Mouse (Mus musculus) erythroblast, adult 5-6 weeks (primary cell): Measurements from ENCODE around the gene Sec14l4. TPM values are rescaled to one million over a fixed set of nuclear protein-coding genes. Genes with fewer than 3 reads are reported as not detected.

Experiments
- total RNA-seq, 2 experiments: library from RNA; stranded (forward) in 1 of 2; stranded (reverse) in 1 of 2; fragments of 150-400 nt in 1 of 2; fragments of 200-764, 138-1000 nt in 1 of 2; gene quantifications; 2 replicates each; pipeline versions ENCODE4 v1.2.3 to v1.2.4; 2015 to 2017; ENCODE audit warnings: low replicate concordance in 2 of 2

The Sec14l4 gene
- total RNA-seq, 2 experiments from 2014 or later = not detected

Other genes with a start within 250 kb of the Sec14l4 start
- gene Osbp2, start 167.6 kb upstream of the Sec14l4 start, total RNA-seq (2015; ENCODE audit: low replicate concordance) = not detected in 2 replicates
- not detected in 2 replicates for gene Osbp2, start 167.6 kb upstream of the Sec14l4 start, total RNA-seq (2017; ENCODE audit: low replicate concordance)
- gene 4921536K21Rik, start 136.4 kb upstream of the Sec14l4 start, total RNA-seq (2015; ENCODE audit: low replicate concordance) = not detected in 2 replicates
- not detected in 2 replicates for gene 4921536K21Rik, start 136.4 kb upstream of the Sec14l4 start, total RNA-seq (2017; ENCODE audit: low replicate concordance)
- gene Dusp18, start 136.2 kb upstream of the Sec14l4 start, total RNA-seq (2015; ENCODE audit: low replicate concordance) = not detected in 2 replicates
- gene Dusp18, start 136.2 kb upstream of the Sec14l4 start, total RNA-seq (2017; ENCODE audit: low replicate concordance) = 0.09 TPM in 1 of 2 replicates, not detected in the other
- 0.38 and 0.63 TPM in 2 replicates for gene Slc35e4, start 116.8 kb upstream of the Sec14l4 start, total RNA-seq (2015; ENCODE audit: low replicate concordance)
- gene Slc35e4, start 116.8 kb upstream of the Sec14l4 start, total RNA-seq (2017; ENCODE audit: low replicate concordance) = not detected in 2 replicates
- 33.4 and 50.3 TPM in 2 replicates for gene Tcn2, start 99.3 kb upstream of the Sec14l4 start, total RNA-seq (2015; ENCODE audit: low replicate concordance)
- 12.0 and 20.8 TPM in 2 replicates for gene Tcn2, start 99.3 kb upstream of the Sec14l4 start, total RNA-seq (2017; ENCODE audit: low replicate concordance)
- gene Pes1, start 67.5 kb upstream of the Sec14l4 start, total RNA-seq (2015; ENCODE audit: low replicate concordance) = 11.3 and 15.0 TPM in 2 replicates
- 19.0 and 20.4 TPM in 2 replicates for gene Pes1, start 67.5 kb upstream of the Sec14l4 start, total RNA-seq (2017; ENCODE audit: low replicate concordance)
- gene 4930556J24Rik, start 54.7 kb upstream of the Sec14l4 start, total RNA-seq (2015; ENCODE audit: low replicate concordance) = not detected in 2 replicates
- not detected in 2 replicates for gene 4930556J24Rik, start 54.7 kb upstream of the Sec14l4 start, total RNA-seq (2017; ENCODE audit: low replicate concordance)
- gene Gal3st1, start 47.8 kb upstream of the Sec14l4 start, total RNA-seq (2015; ENCODE audit: low replicate concordance) = not detected in 2 replicates
- not detected in 2 replicates for gene Gal3st1, start 47.8 kb upstream of the Sec14l4 start, total RNA-seq (2017; ENCODE audit: low replicate concordance)
- gene Sec14l3, start 33.4 kb downstream of the Sec14l4 start, total RNA-seq (2015; ENCODE audit: low replicate concordance) = not detected in 2 replicates
- gene Sec14l3, start 33.4 kb downstream of the Sec14l4 start, total RNA-seq (2017; ENCODE audit: low replicate concordance) = not detected in 2 replicates
- 1.9 and 8.2 TPM in 2 replicates for gene Mtfp1, start 64.0 kb downstream of the Sec14l4 start, total RNA-seq (2015; ENCODE audit: low replicate concordance)
- gene Mtfp1, start 64.0 kb downstream of the Sec14l4 start, total RNA-seq (2017; ENCODE audit: low replicate concordance) = 3.7 and 5.6 TPM in 2 replicates
- gene Sec14l2, start 92.0 kb downstream of the Sec14l4 start, total RNA-seq (2015; ENCODE audit: low replicate concordance) = 1.5 and 7.7 TPM in 2 replicates
- gene Sec14l2, start 92.0 kb downstream of the Sec14l4 start, total RNA-seq (2017; ENCODE audit: low replicate concordance) = 2.5 and 9.9 TPM in 2 replicates
- gene Rnf215, start 103.7 kb downstream of the Sec14l4 start, total RNA-seq (2015; ENCODE audit: low replicate concordance) = 1.5 and 2.5 TPM in 2 replicates
- 4.7 and 8.6 TPM in 2 replicates for gene Rnf215, start 103.7 kb downstream of the Sec14l4 start, total RNA-seq (2017; ENCODE audit: low replicate concordance)
- 0.21 and 0.77 TPM in 2 replicates for gene Ccdc157, start 128.8 kb downstream of the Sec14l4 start, total RNA-seq (2015; ENCODE audit: low replicate concordance)
- gene Ccdc157, start 128.8 kb downstream of the Sec14l4 start, total RNA-seq (2017; ENCODE audit: low replicate concordance) = 1.0 and 1.3 TPM in 2 replicates
- gene Sf3a1, start 128.9 kb downstream of the Sec14l4 start, total RNA-seq (2015; ENCODE audit: low replicate concordance) = 12.7 and 19.6 TPM in 2 replicates
- gene Sf3a1, start 128.9 kb downstream of the Sec14l4 start, total RNA-seq (2017; ENCODE audit: low replicate concordance) = 10.8 and 18.4 TPM in 2 replicates
- 1.7 and 3.5 TPM in 2 replicates for gene Tbc1d10a, start 155.3 kb downstream of the Sec14l4 start, total RNA-seq (2015; ENCODE audit: low replicate concordance)
- gene Tbc1d10a, start 155.3 kb downstream of the Sec14l4 start, total RNA-seq (2017; ENCODE audit: low replicate concordance) = 0.42 and 1.4 TPM in 2 replicates
- gene Castor1, start 186.8 kb downstream of the Sec14l4 start, total RNA-seq (2015; ENCODE audit: low replicate concordance) = not detected in 2 replicates
- gene Castor1, start 186.8 kb downstream of the Sec14l4 start, total RNA-seq (2017; ENCODE audit: low replicate concordance) = not detected in 2 replicates
- gene Osm, start 205.0 kb downstream of the Sec14l4 start, total RNA-seq (2015; ENCODE audit: low replicate concordance) = 2.1 and 4.4 TPM in 2 replicates
- gene Osm, start 205.0 kb downstream of the Sec14l4 start, total RNA-seq (2017; ENCODE audit: low replicate concordance) = 2.1 and 6.4 TPM in 2 replicates
- gene Lif, start 226.1 kb downstream of the Sec14l4 start, total RNA-seq (2015; ENCODE audit: low replicate concordance) = not detected in 2 replicates
- gene Lif, start 226.1 kb downstream of the Sec14l4 start, total RNA-seq (2017; ENCODE audit: low replicate concordance) = not detected in 2 replicates